Mouse (Mus musculus): ENCODE data around the gene Rprm. TPM values are rescaled to one million over a fixed set of nuclear protein-coding genes. Genes with fewer than 3 reads are reported as not detected.
A peak's percentile ranks its signal among the peaks of the same experiment; 100 is the strongest.

Rprm gene
- not detected in 2 replicates for polyA plus RNA-seq (2012; ENCODE audit: insufficient read depth, low replicate concordance)

GRCm38 (mm10) chr2:54085430-54086087, at the start of gene Rprm:
TSS of gene Rprm (minus strand) at chr2:54085552.
- Histone ChIP-seq H3K4me1 (peaks cover 14% of the 10 kb centered on the region), H3K9me3 (no peaks in the 10 kb centered on the region), H3K27me3 (replicated peaks) (peaks cover 31% of the 10 kb centered on the region), H3K36me3 (replicated peaks; ENCODE audit: low read length) (no peaks in the 10 kb centered on the region), H3K4me3 (replicated peaks) (peak within 1 kb of the TSS; percentile 89)
- TF ChIP-seq FLI1 (IDR thresholded peaks at IDR 0.05; ENCODE audit: low read length) (no peak), GATA1 (IDR thresholded peaks at IDR 0.05; ENCODE audit: borderline replicate concordance, low read length) (no peak)

GRCm38 (mm10) chr2:54119305-54119704, 34.0 kb upstream of the Rprm start:
- no peaks in the 10 kb centered on the region for H3K36me3 ChIP-seq (replicated peaks; ENCODE audit: low read length)
- TF ChIP-seq GATA1 (IDR thresholded peaks at IDR 0.05; ENCODE audit: borderline replicate concordance, low read length) (no peak), FLI1 (IDR thresholded peaks at IDR 0.05; ENCODE audit: low read length) (no peak)
- H3K4me1 ChIP-seq, result no peaks in the 10 kb centered on the region
- H3K9me3 ChIP-seq, result no peaks in the 10 kb centered on the region
- no peak overlapping the region for H3K4me3 ChIP-seq (replicated peaks)
- H3K27me3 ChIP-seq (replicated peaks), result no peaks in the 10 kb centered on the region

GRCm38 (mm10) chr2:54118881-54119280, 33.5 kb upstream of the Rprm start:
- H3K4me1 ChIP-seq, result no peaks in the 10 kb centered on the region
- H3K9me3 ChIP-seq, result no peaks in the 10 kb centered on the region
- H3K27me3 ChIP-seq (replicated peaks), result no peaks in the 10 kb centered on the region
- no peak for TF ChIP-seq FLI1 (IDR thresholded peaks at IDR 0.05; ENCODE audit: low read length)
- no peak for TF ChIP-seq GATA1 (IDR thresholded peaks at IDR 0.05; ENCODE audit: borderline replicate concordance, low read length)
- H3K36me3 ChIP-seq (replicated peaks; ENCODE audit: low read length), result no peaks in the 10 kb centered on the region
- no peak overlapping the region for H3K4me3 ChIP-seq (replicated peaks)

GRCm38 (mm10) chr2:54111294-54111693, 25.9 kb upstream of the Rprm start:
- no peak overlapping the region for H3K4me3 ChIP-seq (replicated peaks)
- H3K9me3 ChIP-seq, result no peaks in the 10 kb centered on the region
- H3K36me3 ChIP-seq (replicated peaks; ENCODE audit: low read length), result no peaks in the 10 kb centered on the region
- H3K4me1 ChIP-seq, result no peaks in the 10 kb centered on the region
- TF ChIP-seq GATA1 (IDR thresholded peaks at IDR 0.05; ENCODE audit: borderline replicate concordance, low read length), result no peak
- no peak for TF ChIP-seq FLI1 (IDR thresholded peaks at IDR 0.05; ENCODE audit: low read length)
- no peaks in the 10 kb centered on the region for H3K27me3 ChIP-seq (replicated peaks)

- no peaks in the 10 kb centered on the region for H3K9me3 ChIP-seq
- H3K4me1 ChIP-seq, result no peaks in the 10 kb centered on the region
- TF ChIP-seq GATA1 (IDR thresholded peaks at IDR 0.05; ENCODE audit: borderline replicate concordance, low read length), result no peak
- no peak for TF ChIP-seq FLI1 (IDR thresholded peaks at IDR 0.05; ENCODE audit: low read length)
- H3K36me3 ChIP-seq (replicated peaks; ENCODE audit: low read length), result no peaks in the 10 kb centered on the region
- H3K4me3 ChIP-seq (replicated peaks), result no peak overlapping the region
- no peaks in the 10 kb centered on the region for H3K27me3 ChIP-seq (replicated peaks)
These were observed 20.9 kb upstream of the Rprm start for GRCm38 (mm10) chr2:54106232-54106726.

GRCm38 (mm10) chr2:54099939-54100338, 14.6 kb upstream of the Rprm start:
- Histone ChIP-seq H3K9me3 (no peaks in the 10 kb centered on the region), H3K36me3 (replicated peaks; ENCODE audit: low read length) (no peaks in the 10 kb centered on the region), H3K4me3 (replicated peaks) (no peak overlapping the region), H3K27me3 (replicated peaks) (no peaks in the 10 kb centered on the region), H3K4me1 (no peaks in the 10 kb centered on the region)
- TF ChIP-seq FLI1 (IDR thresholded peaks at IDR 0.05; ENCODE audit: low read length), result no peak
- no peak for TF ChIP-seq GATA1 (IDR thresholded peaks at IDR 0.05; ENCODE audit: borderline replicate concordance, low read length)

- Histone ChIP-seq H3K36me3 (replicated peaks; ENCODE audit: low read length) (no peaks in the 10 kb centered on the region), H3K4me3 (replicated peaks) (no peak overlapping the region), H3K9me3 (no peaks in the 10 kb centered on the region), H3K27me3 (replicated peaks) (no peaks in the 10 kb centered on the region), H3K4me1 (no peaks in the 10 kb centered on the region)
- TF ChIP-seq FLI1 (IDR thresholded peaks at IDR 0.05; ENCODE audit: low read length), result no peak
- no peak for TF ChIP-seq GATA1 (IDR thresholded peaks at IDR 0.05; ENCODE audit: borderline replicate concordance, low read length)
These were observed 7.3 kb upstream of the Rprm start for GRCm38 (mm10) chr2:54092616-54093015.

GRCm38 (mm10) chr2:54086254-54086653, 902 bp upstream of the Rprm start:
- Histone ChIP-seq H3K4me1 (peaks cover 14% of the 10 kb centered on the region), H3K9me3 (no peaks in the 10 kb centered on the region), H3K4me3 (replicated peaks) (no peak overlapping the region), H3K27me3 (replicated peaks) (peaks cover 31% of the 10 kb centered on the region), H3K36me3 (replicated peaks; ENCODE audit: low read length) (no peaks in the 10 kb centered on the region)
- no peak for TF ChIP-seq FLI1 (IDR thresholded peaks at IDR 0.05; ENCODE audit: low read length)
- TF ChIP-seq GATA1 (IDR thresholded peaks at IDR 0.05; ENCODE audit: borderline replicate concordance, low read length), result no peak

GRCm38 (mm10) chr2:54084737-54085429, 469 bp downstream of the Rprm start:
- peak overlapping the region; percentile 89 for H3K4me3 ChIP-seq (replicated peaks)
- H3K27me3 ChIP-seq (replicated peaks), result peaks cover 31% of the 10 kb centered on the region
- no peak for TF ChIP-seq FLI1 (IDR thresholded peaks at IDR 0.05; ENCODE audit: low read length)
- TF ChIP-seq GATA1 (IDR thresholded peaks at IDR 0.05; ENCODE audit: borderline replicate concordance, low read length), result no peak
- no peaks in the 10 kb centered on the region for H3K9me3 ChIP-seq
- H3K4me1 ChIP-seq, result peaks cover 14% of the 10 kb centered on the region
- H3K36me3 ChIP-seq (replicated peaks; ENCODE audit: low read length), result no peaks in the 10 kb centered on the region

Data from megakaryocyte, embryonic 14.5 days (primary cell).